Mouse (Mus musculus) neutrophil, adult 83 days (primary cell): ENCODE results near the gene Krtap15. TPM values are rescaled to one million over a fixed set of nuclear protein-coding genes. Genes with fewer than 3 reads are reported as not detected.

Experiments used
- total RNA-seq, 2 experiments: library from RNA; stranded (reverse); gene quantifications; one replicate each; pipeline ENCODE4 v1.2.4; 2023

Krtap15 gene
- not detected for total RNA-seq

DNA sequence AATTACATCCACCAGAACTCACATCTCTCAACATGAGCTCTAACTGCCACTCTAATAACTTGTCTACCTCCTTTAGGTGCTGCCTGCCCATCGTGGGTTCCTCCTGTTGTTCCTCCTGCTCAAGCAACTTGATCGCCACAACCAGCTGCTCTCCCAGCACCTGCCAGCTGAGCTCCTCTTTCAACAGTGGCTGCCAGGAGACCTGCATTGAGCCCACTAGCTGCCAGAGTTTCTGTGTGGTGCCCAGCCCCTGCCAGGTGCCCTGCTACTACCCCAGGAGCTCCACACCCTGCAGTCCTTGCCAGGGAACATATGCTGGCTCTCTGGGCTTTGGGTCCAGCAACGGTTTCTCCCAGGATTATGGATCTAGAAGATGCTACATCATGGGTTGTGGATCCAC, at the start of gene Krtap15:
TSS of gene Krtap15 (plus strand) at position 150 of the 400 bp plus-strand sequence.

GRCm38 (mm10) chr16:88774106-88774505, 45.9 kb upstream of the Krtap15 start, which contains the start of gene 2310057N15Rik:
Gene 2310057N15Rik (minus strand): TSS chr16:88774206.

DNA sequence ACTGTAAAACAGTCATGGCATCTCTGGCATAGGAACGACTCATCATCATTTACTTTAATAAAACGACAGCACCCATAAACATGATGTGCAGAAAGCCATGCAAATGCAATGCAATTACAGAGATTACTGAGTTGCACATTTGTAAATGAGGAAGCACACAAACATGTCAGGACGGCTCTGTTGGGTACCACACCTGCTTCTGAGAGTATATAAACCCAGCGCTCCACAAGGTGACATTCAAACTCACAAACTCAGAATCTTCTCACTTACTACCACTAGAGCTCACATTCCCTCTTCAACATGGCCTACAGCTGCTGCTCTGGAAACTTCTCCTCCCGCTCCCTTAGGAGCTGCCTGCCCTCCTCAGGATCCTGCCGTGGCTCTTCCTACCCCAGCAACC, 42.4 kb upstream of the Krtap15 start, which contains the start of gene Gm5965:
TSS of gene Gm5965 (plus strand) at position 301 of the 400 bp plus-strand sequence.

DNA sequence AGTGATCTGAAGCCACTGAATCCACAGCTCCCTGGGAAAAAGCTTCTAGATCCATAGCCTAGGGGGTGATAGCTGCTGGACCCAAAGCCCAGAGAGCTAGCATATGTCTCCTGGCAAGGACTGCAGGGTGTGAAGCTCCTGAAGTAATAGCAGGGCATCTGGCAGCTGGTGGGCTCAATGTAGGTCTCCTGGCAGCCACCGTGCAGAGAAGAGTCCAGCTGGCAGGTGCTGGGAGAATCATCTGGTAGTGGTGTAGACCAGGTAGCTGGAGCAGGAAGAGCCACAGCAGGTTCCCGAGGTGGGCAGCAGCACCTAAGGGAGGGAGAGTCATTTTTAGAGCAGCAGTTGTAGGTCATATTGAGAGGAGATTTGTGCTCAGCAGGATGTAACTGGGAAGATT, 8.2 kb upstream of the Krtap15 start, which contains the start of gene Gm20741:
TSS of gene Gm20741 (minus strand) at position 394 of the 400 bp plus-strand sequence.

GRCm38 (mm10) chr16:88826095-88826652, 6.2 kb downstream of the Krtap15 start, which contains the start of gene Krtap14:
Gene Krtap14 (minus strand): TSS chr16:88826145.

DNA sequence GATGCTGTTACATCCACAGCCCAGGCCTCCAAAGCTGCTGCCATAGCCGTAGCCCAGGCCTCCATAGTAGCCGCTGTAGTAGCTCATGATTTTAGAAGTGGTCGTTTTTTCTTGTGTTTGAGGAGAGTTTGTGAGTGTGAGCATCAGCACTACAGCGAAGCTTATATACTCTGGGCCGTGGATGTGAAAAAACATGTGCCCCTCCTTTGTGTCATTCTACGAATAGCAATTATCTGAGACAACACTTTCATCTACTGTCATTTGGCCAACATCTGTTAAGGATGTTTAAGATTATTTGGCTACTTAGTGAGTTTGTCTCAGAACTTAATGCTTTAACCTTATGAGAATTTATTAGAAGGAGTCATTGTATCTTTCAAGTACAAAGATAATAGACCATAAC, 49.3 kb downstream of the Krtap15 start, which contains the start of gene Krtap19-1:
TSS of gene Krtap19-1 (minus strand) at position 101 of the 400 bp plus-strand sequence.

GRCm38 (mm10) chr16:88874169-88874568, 54.2 kb downstream of the Krtap15 start, which contains the start of gene Krtap19-2:
Gene Krtap19-2 (minus strand): TSS chr16:88874269.

GRCm38 (mm10) chr16:88877938-88878337, 57.9 kb downstream of the Krtap15 start, which contains the start of gene Krtap19-3:
Gene Krtap19-3 (minus strand): TSS chr16:88878038.

Other genes starting within 250 kb of the Krtap15 start
- not detected for gene Krtap24-1, start 207.9 kb upstream of the Krtap15 start, total RNA-seq
- gene 2310079G19Rik, start 192.5 kb upstream of the Krtap15 start, total RNA-seq: not detected
- gene Krtap26-1, start 172.4 kb upstream of the Krtap15 start, total RNA-seq: not detected
- not detected for gene Krtap27-1, start 148.5 kb upstream of the Krtap15 start, total RNA-seq
- not detected for gene 2310061N02Rik, start 112.3 kb upstream of the Krtap15 start, total RNA-seq
- not detected for gene Krtap13-1, start 91.4 kb upstream of the Krtap15 start, total RNA-seq
- not detected for gene Krtap13, start 68.6 kb upstream of the Krtap15 start, total RNA-seq
- not detected for gene 2310034C09Rik, start 61.4 kb upstream of the Krtap15 start, total RNA-seq
- not detected for gene 2310057N15Rik, start 46.0 kb upstream of the Krtap15 start, total RNA-seq
- gene Gm5965, start 42.3 kb upstream of the Krtap15 start, total RNA-seq: not detected
- gene Gm20741, start 8.0 kb upstream of the Krtap15 start, total RNA-seq: not detected
- gene Krtap14, start 5.9 kb downstream of the Krtap15 start, total RNA-seq: not detected
- gene Krtap19-1, start 49.2 kb downstream of the Krtap15 start, total RNA-seq: not detected
- not detected for gene Krtap19-2, start 54.1 kb downstream of the Krtap15 start, total RNA-seq
- gene Krtap19-3, start 57.8 kb downstream of the Krtap15 start, total RNA-seq: not detected
- not detected for gene Krtap19-4, start 64.9 kb downstream of the Krtap15 start, total RNA-seq
- not detected for gene Krtap19-5, start 76.2 kb downstream of the Krtap15 start, total RNA-seq
- not detected for gene Krtap19-9b, start 112.0 kb downstream of the Krtap15 start, total RNA-seq
- not detected for gene Krtap16-3, start 142.7 kb downstream of the Krtap15 start, total RNA-seq
- gene Krtap22-2, start 190.5 kb downstream of the Krtap15 start, total RNA-seq: not detected
- gene Gm10229, start 195.1 kb downstream of the Krtap15 start, total RNA-seq: not detected
- gene Krtap6-1, start 211.5 kb downstream of the Krtap15 start, total RNA-seq: not detected
- gene Gm10228, start 221.3 kb downstream of the Krtap15 start, total RNA-seq: not detected
- not detected for gene Krtap6-5, start 227.7 kb downstream of the Krtap15 start, total RNA-seq
- not detected for gene 1110025L11Rik, start 243.8 kb downstream of the Krtap15 start, total RNA-seq